Mouse (Mus musculus): ENCODE results near the gene Cacna2d1. TPM values are rescaled to one million over a fixed set of nuclear protein-coding genes. Genes with fewer than 3 reads are reported as not detected.

Gene Cacna2d1
- polyA plus RNA-seq, 1 experiment from 2014 or later: 13.1 TPM

- Histone ChIP-seq H3K9ac (ENCODE audit: low read length) (no peak overlapping the region), H3K27ac (ENCODE audit: low read length) (no peak overlapping the region), H3K4me2 (ENCODE audit: low read depth, low read length) (no peak overlapping the region), H3K4me1 (ENCODE audit: control insufficient read depth, insufficient read depth, low read length) (no peaks in the 10 kb centered on the region), H3K36me3 (ENCODE audit: control insufficient read depth, insufficient read depth, low read length) (no peaks in the 10 kb centered on the region), H3K4me3 (replicated peaks; ENCODE audit: low read length) (no peak overlapping the region), H3K9me3 (replicated peaks; ENCODE audit: control insufficient read depth, low read length) (no peaks in the 10 kb centered on the region), H3K27me3 (ENCODE audit: control insufficient read depth, insufficient read depth, low read length) (no peaks in the 10 kb centered on the region)
- WGBS: 82% methylated on average over 3 of the region's 3 CpGs
- ATAC-seq (ENCODE audit: insufficient read depth, low FRiP score): no peak
Observed at GRCm38 (mm10) chr5:16355816-16356215, 421.3 kb downstream of the Cacna2d1 start.

GRCm38 (mm10) chr5:16357709-16358108, 423.2 kb downstream of the Cacna2d1 start:
- no peaks in the 10 kb centered on the region for H3K27me3 ChIP-seq (ENCODE audit: control insufficient read depth, insufficient read depth, low read length)
- H3K27ac ChIP-seq (ENCODE audit: low read length): no peak overlapping the region
- H3K4me2 ChIP-seq (ENCODE audit: low read depth, low read length): no peak overlapping the region
- no peaks in the 10 kb centered on the region for H3K4me1 ChIP-seq (ENCODE audit: control insufficient read depth, insufficient read depth, low read length)
- no peak overlapping the region for H3K4me3 ChIP-seq (replicated peaks; ENCODE audit: low read length)
- H3K36me3 ChIP-seq (ENCODE audit: control insufficient read depth, insufficient read depth, low read length): no peaks in the 10 kb centered on the region
- H3K9me3 ChIP-seq (replicated peaks; ENCODE audit: control insufficient read depth, low read length): no peaks in the 10 kb centered on the region
- 79% methylated on average over 4 of the region's 4 CpGs for WGBS
- H3K9ac ChIP-seq (ENCODE audit: low read length): no peak overlapping the region
- ATAC-seq (ENCODE audit: insufficient read depth, low FRiP score): no peak

GRCm38 (mm10) chr5:16362076-16362475, 427.6 kb downstream of the Cacna2d1 start:
- WGBS: 77% methylated on average over 2 of the region's 2 CpGs
- Histone ChIP-seq H3K4me2 (ENCODE audit: low read depth, low read length) (no peak overlapping the region), H3K9me3 (replicated peaks; ENCODE audit: control insufficient read depth, low read length) (no peaks in the 10 kb centered on the region), H3K9ac (ENCODE audit: low read length) (no peak overlapping the region), H3K27me3 (ENCODE audit: control insufficient read depth, insufficient read depth, low read length) (no peaks in the 10 kb centered on the region), H3K4me3 (replicated peaks; ENCODE audit: low read length) (no peak overlapping the region), H3K36me3 (ENCODE audit: control insufficient read depth, insufficient read depth, low read length) (no peaks in the 10 kb centered on the region), H3K27ac (ENCODE audit: low read length) (no peak overlapping the region), H3K4me1 (ENCODE audit: control insufficient read depth, insufficient read depth, low read length) (no peaks in the 10 kb centered on the region)
- no peak for ATAC-seq (ENCODE audit: insufficient read depth, low FRiP score)

GRCm38 (mm10) chr5:16363171-16363570, 428.7 kb downstream of the Cacna2d1 start:
- H3K4me3 ChIP-seq (replicated peaks; ENCODE audit: low read length): no peak overlapping the region
- H3K36me3 ChIP-seq (ENCODE audit: control insufficient read depth, insufficient read depth, low read length): no peaks in the 10 kb centered on the region
- H3K27ac ChIP-seq (ENCODE audit: low read length): no peak overlapping the region
- WGBS: 78% methylated on average over 2 of the region's 2 CpGs
- no peaks in the 10 kb centered on the region for H3K4me1 ChIP-seq (ENCODE audit: control insufficient read depth, insufficient read depth, low read length)
- H3K9me3 ChIP-seq (replicated peaks; ENCODE audit: control insufficient read depth, low read length): no peaks in the 10 kb centered on the region
- H3K9ac ChIP-seq (ENCODE audit: low read length): no peak overlapping the region
- no peaks in the 10 kb centered on the region for H3K27me3 ChIP-seq (ENCODE audit: control insufficient read depth, insufficient read depth, low read length)
- H3K4me2 ChIP-seq (ENCODE audit: low read depth, low read length): no peak overlapping the region
- no peak for ATAC-seq (ENCODE audit: insufficient read depth, low FRiP score)

- no peaks in the 10 kb centered on the region for H3K9me3 ChIP-seq (replicated peaks; ENCODE audit: control insufficient read depth, low read length)
- H3K4me2 ChIP-seq (ENCODE audit: low read depth, low read length): no peak overlapping the region
- 87% methylated on average over 8 of the region's 8 CpGs for WGBS
- no peak overlapping the region for H3K27ac ChIP-seq (ENCODE audit: low read length)
- H3K36me3 ChIP-seq (ENCODE audit: control insufficient read depth, insufficient read depth, low read length): no peaks in the 10 kb centered on the region
- H3K4me1 ChIP-seq (ENCODE audit: control insufficient read depth, insufficient read depth, low read length): no peaks in the 10 kb centered on the region
- H3K9ac ChIP-seq (ENCODE audit: low read length): no peak overlapping the region
- H3K27me3 ChIP-seq (ENCODE audit: control insufficient read depth, insufficient read depth, low read length): no peaks in the 10 kb centered on the region
- no peak for ATAC-seq (ENCODE audit: insufficient read depth, low FRiP score)
- no peak overlapping the region for H3K4me3 ChIP-seq (replicated peaks; ENCODE audit: low read length)
Observed at GRCm38 (mm10) chr5:16370706-16371105, 436.2 kb downstream of the Cacna2d1 start.

GRCm38 (mm10) chr5:16373966-16374365, 439.5 kb downstream of the Cacna2d1 start:
- ATAC-seq (ENCODE audit: insufficient read depth, low FRiP score): no peak
- H3K27ac ChIP-seq (ENCODE audit: low read length): no peak overlapping the region
- no peak overlapping the region for H3K4me3 ChIP-seq (replicated peaks; ENCODE audit: low read length)
- 83% methylated on average over 4 of the region's 4 CpGs for WGBS
- no peaks in the 10 kb centered on the region for H3K27me3 ChIP-seq (ENCODE audit: control insufficient read depth, insufficient read depth, low read length)
- H3K4me2 ChIP-seq (ENCODE audit: low read depth, low read length): no peak overlapping the region
- no peaks in the 10 kb centered on the region for H3K4me1 ChIP-seq (ENCODE audit: control insufficient read depth, insufficient read depth, low read length)
- H3K36me3 ChIP-seq (ENCODE audit: control insufficient read depth, insufficient read depth, low read length): no peaks in the 10 kb centered on the region
- H3K9me3 ChIP-seq (replicated peaks; ENCODE audit: control insufficient read depth, low read length): no peaks in the 10 kb centered on the region
- H3K9ac ChIP-seq (ENCODE audit: low read length): no peak overlapping the region

GRCm38 (mm10) chr5:16376329-16376908, 441.9 kb downstream of the Cacna2d1 start:
- 91% methylated on average over 3 of the region's 3 CpGs for WGBS
- Histone ChIP-seq H3K27me3 (ENCODE audit: control insufficient read depth, insufficient read depth, low read length) (no peaks in the 10 kb centered on the region), H3K9me3 (replicated peaks; ENCODE audit: control insufficient read depth, low read length) (no peaks in the 10 kb centered on the region), H3K4me3 (replicated peaks; ENCODE audit: low read length) (no peak overlapping the region), H3K9ac (ENCODE audit: low read length) (no peak overlapping the region), H3K4me1 (ENCODE audit: control insufficient read depth, insufficient read depth, low read length) (no peaks in the 10 kb centered on the region), H3K27ac (ENCODE audit: low read length) (no peak overlapping the region), H3K36me3 (ENCODE audit: control insufficient read depth, insufficient read depth, low read length) (no peaks in the 10 kb centered on the region), H3K4me2 (ENCODE audit: low read depth, low read length) (no peak overlapping the region)
- no peak for ATAC-seq (ENCODE audit: insufficient read depth, low FRiP score)

GRCm38 (mm10) chr5:16410011-16410410, 475.5 kb downstream of the Cacna2d1 start:
- ATAC-seq (ENCODE audit: insufficient read depth, low FRiP score): no peak
- no peak overlapping the region for H3K4me3 ChIP-seq (replicated peaks; ENCODE audit: low read length)
- H3K9me3 ChIP-seq (replicated peaks; ENCODE audit: control insufficient read depth, low read length): no peaks in the 10 kb centered on the region
- H3K4me1 ChIP-seq (ENCODE audit: control insufficient read depth, insufficient read depth, low read length): no peaks in the 10 kb centered on the region
- no peaks in the 10 kb centered on the region for H3K27me3 ChIP-seq (ENCODE audit: control insufficient read depth, insufficient read depth, low read length)
- no peaks in the 10 kb centered on the region for H3K36me3 ChIP-seq (ENCODE audit: control insufficient read depth, insufficient read depth, low read length)
- H3K27ac ChIP-seq (ENCODE audit: low read length): no peak overlapping the region
- no peak overlapping the region for H3K4me2 ChIP-seq (ENCODE audit: low read depth, low read length)
- 65% methylated on average over 8 of the region's 8 CpGs for WGBS
- H3K9ac ChIP-seq (ENCODE audit: low read length): no peak overlapping the region

GRCm38 (mm10) chr5:16414693-16415092, 480.2 kb downstream of the Cacna2d1 start:
- Histone ChIP-seq H3K4me3 (replicated peaks; ENCODE audit: low read length) (no peak overlapping the region), H3K9ac (ENCODE audit: low read length) (no peak overlapping the region), H3K4me1 (ENCODE audit: control insufficient read depth, insufficient read depth, low read length) (no peaks in the 10 kb centered on the region), H3K9me3 (replicated peaks; ENCODE audit: control insufficient read depth, low read length) (no peaks in the 10 kb centered on the region), H3K27me3 (ENCODE audit: control insufficient read depth, insufficient read depth, low read length) (no peaks in the 10 kb centered on the region), H3K27ac (ENCODE audit: low read length) (no peak overlapping the region), H3K4me2 (ENCODE audit: low read depth, low read length) (no peak overlapping the region), H3K36me3 (ENCODE audit: control insufficient read depth, insufficient read depth, low read length) (no peaks in the 10 kb centered on the region)
- no peak for ATAC-seq (ENCODE audit: insufficient read depth, low FRiP score)

- H3K4me2 ChIP-seq (ENCODE audit: low read depth, low read length): no peak overlapping the region
- no peaks in the 10 kb centered on the region for H3K36me3 ChIP-seq (ENCODE audit: control insufficient read depth, insufficient read depth, low read length)
- H3K4me1 ChIP-seq (ENCODE audit: control insufficient read depth, insufficient read depth, low read length): no peaks in the 10 kb centered on the region
- 53% methylated on average over 1 of the region's 1 CpGs for whole genome bisulfite sequencing
- no peaks in the 10 kb centered on the region for H3K27me3 ChIP-seq (ENCODE audit: control insufficient read depth, insufficient read depth, low read length)
- ATAC-seq (ENCODE audit: insufficient read depth, low FRiP score): no peak
- no peak overlapping the region for H3K9ac ChIP-seq (ENCODE audit: low read length)
- no peak overlapping the region for H3K27ac ChIP-seq (ENCODE audit: low read length)
- no peak overlapping the region for H3K4me3 ChIP-seq (replicated peaks; ENCODE audit: low read length)
- no peaks in the 10 kb centered on the region for H3K9me3 ChIP-seq (replicated peaks; ENCODE audit: control insufficient read depth, low read length)
Observed at GRCm38 (mm10) chr5:16417996-16418395, 483.5 kb downstream of the Cacna2d1 start.
